In the genomic region with DNA sequence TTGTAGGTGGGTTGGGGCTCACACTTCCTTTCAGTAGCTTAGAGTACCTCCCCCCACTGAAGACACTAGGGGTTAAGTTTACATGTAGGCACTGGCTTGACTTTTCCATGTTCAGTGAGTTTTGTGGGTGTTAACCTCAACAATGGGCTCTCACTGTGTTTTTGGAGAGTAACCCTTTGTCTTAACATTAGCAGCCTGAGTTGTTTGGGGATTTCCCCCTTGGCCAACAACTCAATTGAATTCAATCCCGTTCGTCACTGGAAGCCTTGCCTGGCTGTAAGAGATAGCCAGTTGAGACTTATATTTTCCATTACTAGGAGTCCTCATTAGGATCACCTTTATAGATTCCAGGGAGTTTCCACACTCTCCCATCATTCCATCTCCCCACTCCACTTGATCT, we compare ENCODE assay signal across 27 mouse cellular contexts. TPM values are rescaled to one million over a fixed set of nuclear protein-coding genes. Genes with fewer than 3 reads are reported as not detected.
A peak's percentile ranks its signal among the peaks of the same experiment; 100 is the strongest.
DNase-seq lines count a peak whose midpoint lies in the region; TF ChIP-seq lines count a peak whose summit lies in the region.
"Had no signal": no experiment of that assay in that cellular context is flagged by ENCODE, and none has a peak within 500 bp of the region (broad histone marks: within the 10 kb centered on the region; RNA-seq: fewer than 3 reads in every experiment).

No protein-coding gene starts in this region.

- H3K4me3 ChIP-seq in CH12.LX (replicated peaks in 1 of 3; ENCODE audit: low read depth in 2 of 3, low read length in 2 of 3, poor library complexity in 1 of 3), result no peak overlapping the region
- H3K4me3 ChIP-seq: forebrain, embryonic 10.5 days; forebrain, embryonic 13.5 days; heart, adult 2 months; heart, embryonic 10.5 days; heart, embryonic 13.5 days; intestine, embryonic 15.5 days had no signal

- no peaks in the 10 kb centered on the region for H3K27me3 ChIP-seq in CH12.LX (replicated peaks)
- H3K27me3 ChIP-seq: forebrain, embryonic 13.5 days; heart, embryonic 13.5 days; intestine, embryonic 15.5 days; Patski had no signal

- H3K4me1 ChIP-seq in CH12.LX (ENCODE audit: control insufficient read depth in 1 of 2, insufficient read depth in 2 of 2), result peaks cover 4 to 26% of the 10 kb centered on the region in 2 experiments
- H3K4me1 ChIP-seq: forebrain, embryonic 10.5 days had no signal

- no peak for TF ChIP-seq RAD21 in CH12.LX (IDR thresholded peaks at IDR 0.05; ENCODE audit: low read depth, low read length)

- TF ChIP-seq CTCF in CH12.LX (conservative IDR thresholded peaks at IDR 0.05 in 1 of 2, IDR thresholded peaks at IDR 0.05 in 1 of 2; ENCODE audit: low read depth in 2 of 2, low read length in 2 of 2), result no peak

- peaks cover 32% of the 10 kb centered on the region for H3K79me2 ChIP-seq in CH12.LX (replicated peaks; ENCODE audit: control insufficient read depth, extremely low read depth, insufficient read depth, poor library complexity, severe bottlenecking)

- TF ChIP-seq POLR2A in CH12.LX (IDR thresholded peaks at IDR 0.05; ENCODE audit: low read depth, low read length), result no peak

- peaks cover 2 to 31% of the 10 kb centered on the region in 2 experiments for H3K36me3 ChIP-seq in CH12.LX (replicated peaks in 1 of 2; ENCODE audit: control insufficient read depth in 1 of 2, insufficient read depth in 1 of 2, low read length in 1 of 2)

- peak overlapping the region; percentile 25 for H3K4me2 ChIP-seq in CH12.LX (ENCODE audit: insufficient read depth, low read depth, poor library complexity, severe bottlenecking)
- H3K4me2 ChIP-seq: forebrain, embryonic 13.5 days; heart, embryonic 13.5 days; hindbrain, embryonic 14.5 days; intestine, embryonic 15.5 days had no signal

- H3K9ac ChIP-seq in CH12.LX (ENCODE audit: insufficient read depth, low read depth), result no peak overlapping the region
- H3K9ac ChIP-seq: forebrain, embryonic 13.5 days; heart, embryonic 13.5 days; hindbrain, embryonic 14.5 days; intestine, embryonic 15.5 days had no signal

- 0 out of 2 replicates have a peak overlapping the region, but pooled peaks have one; percentile 11 for H3K27ac ChIP-seq in CH12.LX (ENCODE audit: insufficient read depth, low read depth)
- H3K27ac ChIP-seq: forebrain, embryonic 10.5 days; forebrain, embryonic 13.5 days; heart, adult 2 months; heart, embryonic 10.5 days; heart, embryonic 13.5 days; hindbrain, embryonic 14.5 days; hindbrain, postnatal 0 days; intestine, embryonic 15.5 days had no signal

- TF ChIP-seq EP300 in CH12.LX (IDR thresholded peaks at IDR 0.05; ENCODE audit: low read length), result no peak

- dilution Hi-C loops in CH12.LX (cut with MboI; ENCODE audit: extremely low pct_ligation_motif_present, extremely low pct_unique_long_range_greater_than_20kb, low sequenced_read_pairs), result no loop called here

- peak; percentile 43 for DNase-seq in CD4-positive helper T cell, adult 2 months (ENCODE audit: low read depth, low spot score)
- peak; percentile 26 for DNase-seq in CH12.LX (ENCODE audit: extremely low read depth)
- peak; percentile 49 for DNase-seq in induced T-regulatory cell, adult 2 months (ENCODE audit: low read depth)
- DNase-seq in cerebellum, adult 11-12 months, result no peak
- DNase-seq in retina, postnatal 1 day, result no peak
- no peak for DNase-seq in lung, adult 18-20 months
- DNase-seq: adrenal gland, adult 8-10 months; adrenal gland, postnatal 25 days; cerebellum, adult 18-20 months; cerebellum, adult 9-10 months; cerebellum, postnatal 14 days; gastrocnemius, postnatal 10 days; gastrocnemius, postnatal 36 days; heart, adult 2 months; heart, postnatal 14 days; heart, postnatal 4 days had no signal

- H3K9me3 ChIP-seq in CH12.LX (replicated peaks; ENCODE audit: low read length), result peaks cover 6% of the 10 kb centered on the region
- H3K9me3 ChIP-seq: G1E; intestine, embryonic 15.5 days had no signal

- in situ Hi-C loops in CH12.LX (cut with MboI; ENCODE audit: low pct_ligation_motif_present, low pct_unique_long_range_greater_than_20kb, low sequenced_read_pairs), result no loop called here

TF ChIP-seq in CH12.LX, 34 proteins besides CTCF, POLR2A, EP300 and RAD21:
- TF ChIP-seq MXI1 (IDR thresholded peaks at IDR 0.05; ENCODE audit: low read depth, low read length) (no peak), IRF4 (IDR thresholded peaks at IDR 0.05; ENCODE audit: low read depth, low read length) (no peak), MAX (IDR thresholded peaks at IDR 0.05; ENCODE audit: low read length) (no peak), RCOR1 (conservative IDR thresholded peaks at IDR 0.05; ENCODE audit: low read depth, low read length) (no peak), ETS1 (conservative IDR thresholded peaks at IDR 0.05; ENCODE audit: low read depth, low read length) (no peak), MAFK (IDR thresholded peaks at IDR 0.05; ENCODE audit: insufficient replicate concordance, low read length) (no peak), JUN (IDR thresholded peaks at IDR 0.05; ENCODE audit: insufficient read depth, low read depth, low read length) (no peak), TBP (conservative IDR thresholded peaks at IDR 0.05; ENCODE audit: low read depth, low read length) (no peak), USF2 (conservative IDR thresholded peaks at IDR 0.05; ENCODE audit: low read depth, low read length) (no peak), PAX5 (IDR thresholded peaks at IDR 0.05; ENCODE audit: low read length) (no peak), ZKSCAN1 (IDR thresholded peaks at IDR 0.05; ENCODE audit: borderline replicate concordance, low read depth, low read length) (no peak), USF1 (IDR thresholded peaks at IDR 0.05; ENCODE audit: low read depth, low read length) (no peak), MYC (IDR thresholded peaks at IDR 0.05; ENCODE audit: low read depth, low read length) (no peak), BHLHE40 (IDR thresholded peaks at IDR 0.05; ENCODE audit: low read depth, low read length) (no peak), HCFC1 (IDR thresholded peaks at IDR 0.05; ENCODE audit: low read depth, low read length) (no peak), SIN3A (IDR thresholded peaks at IDR 0.05; ENCODE audit: low read length) (no peak), GABPA (IDR thresholded peaks at IDR 0.05; ENCODE audit: insufficient replicate concordance, low read depth, low read length) (no peak), SMC3 (IDR thresholded peaks at IDR 0.05; ENCODE audit: low read depth, low read length) (no peak), JUND (conservative IDR thresholded peaks at IDR 0.05; ENCODE audit: low read depth, low read length) (no peak), NELFE (IDR thresholded peaks at IDR 0.05; ENCODE audit: low read depth, low read length) (no peak)

RNA-seq across cellular contexts. Expression of gene a, which starts 45.3 kb away (rescaled TPM):
- 10.9 and 11.8 TPM in 2 replicates for total RNA-seq in CH12.LX (2012; rRNA removed)
- total RNA-seq in CH12.LX (2014; rRNA removed), result 23.8 and 25.4 TPM in 2 replicates
- polyA plus RNA-seq in CH12.LX (2012; ENCODE audit: insufficient read length, low read depth), result 7.2 and 7.8 TPM in 2 replicates
- total RNA-seq: adrenal gland, adult 8-10 months; adrenal gland, postnatal 25 days; G1E; gastrocnemius, adult 18-20 months; gastrocnemius, postnatal 10 days; gastrocnemius, postnatal 36 days; granulocyte monocyte progenitor cell, adult 5-6 weeks; heart, adult 2 months; heart, postnatal 14 days; heart, postnatal 4 days; hindbrain, postnatal 0 days had no signal
- polyA plus RNA-seq: heart, adult 2 months; Patski had no signal

RNA-seq across cellular contexts. Expression of gene Raly, which starts 45.6 kb away (rescaled TPM):
- total RNA-seq in CH12.LX (2012; rRNA removed), result 214 and 228 TPM in 2 replicates
- total RNA-seq in CH12.LX (2014; rRNA removed), result 334 and 341 TPM in 2 replicates
- polyA plus RNA-seq in CH12.LX (2012; ENCODE audit: insufficient read length, low read depth), result 277 and 285 TPM in 2 replicates

RNA-seq across cellular contexts. Expression of gene Eif2s2, which starts 56.2 kb away (rescaled TPM):
- total RNA-seq in CH12.LX (2012; rRNA removed) (116 and 126 TPM in 2 replicates), CH12.LX (2014; rRNA removed) (256 and 269 TPM in 2 replicates)
- 219 and 276 TPM in 2 replicates for polyA plus RNA-seq in CH12.LX (2012; ENCODE audit: insufficient read length, low read depth)

Comparison
In these comparisons a context has a peak if more than half of its experiments do, and no peak if none do; other contexts are left out.
1. DNase-seq: peak in CD4-positive helper T cell, adult 2 months (single experiment), CH12.LX (single experiment) and induced T-regulatory cell, adult 2 months (single experiment); none in cerebellum, adult 11-12 months (single experiment), retina, postnatal 1 day (single experiment) and lung, adult 18-20 months (0 of 2).